Mouse (Mus musculus): ENCODE data around the gene 9430097D07Rik.

DNA sequence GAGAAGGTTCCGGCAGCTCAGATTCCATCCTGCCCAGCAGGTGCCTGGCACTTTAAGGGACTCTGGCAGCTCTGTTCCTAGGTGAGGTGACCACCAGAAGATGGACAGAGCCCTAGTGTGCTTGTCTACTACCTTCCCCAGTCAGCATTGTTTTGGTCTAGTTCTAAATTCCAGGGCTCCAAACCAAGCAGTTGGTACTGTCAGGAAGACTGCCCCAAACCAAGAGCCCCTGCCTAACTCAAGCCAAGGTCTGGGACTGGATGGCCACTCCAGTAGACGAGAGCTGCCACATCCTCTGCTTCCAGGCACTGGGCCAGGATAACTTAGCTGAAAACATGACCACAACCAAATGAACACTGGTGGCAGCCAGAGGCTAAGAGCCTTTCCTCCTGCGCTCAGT lies 6.5 kb downstream of the 9430097D07Rik start:
- TF ChIP-seq POLR2A (IDR thresholded peaks at IDR 0.05; ENCODE audit: extremely low read depth, insufficient read depth, low read length), result no peak
- no peak for TF ChIP-seq CTCF (IDR thresholded peaks at IDR 0.05; ENCODE audit: low read depth, low read length)

All from liver, adult 2 months (tissue).